Mouse (Mus musculus) megakaryocyte-erythroid progenitor cell, adult 5 weeks (primary cell): ENCODE data around the gene Ppef2. TPM values are rescaled to one million over a fixed set of nuclear protein-coding genes. Genes with fewer than 3 reads are reported as not detected.

ENCODE experiments used
- polyA plus RNA-seq: library from polyadenylated mRNA; stranded (reverse); fragments of >175 nt; gene quantifications from 2 replicates; pipeline ENCODE4 v1.2.3, GENCODE M21; 2012

Ppef2 gene
- 0.04 TPM in 1 of 2 replicates, not detected in the other for polyA plus RNA-seq

DNA sequence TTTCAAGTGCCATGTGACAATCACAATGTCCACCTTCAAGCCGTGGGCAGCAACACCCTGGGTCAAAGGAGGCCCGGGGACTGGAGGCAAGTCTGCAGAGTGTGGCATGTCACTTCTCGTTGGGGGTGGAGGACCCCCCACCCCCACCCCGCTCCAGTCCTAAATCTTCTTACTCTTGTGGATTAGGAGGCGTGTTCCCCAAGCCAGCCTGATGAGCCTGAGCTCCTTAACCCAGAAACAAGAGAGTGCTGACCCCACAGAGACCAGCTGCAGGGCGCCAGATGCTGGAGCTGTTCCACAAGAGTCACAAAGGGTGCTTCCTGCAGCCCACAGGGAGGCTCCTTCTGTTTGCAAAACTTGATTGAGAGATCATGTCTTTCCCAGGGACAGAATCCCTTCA, at the start of gene Ppef2:
Gene Ppef2 (minus strand): TSS at position 61 of the 400 bp plus-strand sequence.

DNA sequence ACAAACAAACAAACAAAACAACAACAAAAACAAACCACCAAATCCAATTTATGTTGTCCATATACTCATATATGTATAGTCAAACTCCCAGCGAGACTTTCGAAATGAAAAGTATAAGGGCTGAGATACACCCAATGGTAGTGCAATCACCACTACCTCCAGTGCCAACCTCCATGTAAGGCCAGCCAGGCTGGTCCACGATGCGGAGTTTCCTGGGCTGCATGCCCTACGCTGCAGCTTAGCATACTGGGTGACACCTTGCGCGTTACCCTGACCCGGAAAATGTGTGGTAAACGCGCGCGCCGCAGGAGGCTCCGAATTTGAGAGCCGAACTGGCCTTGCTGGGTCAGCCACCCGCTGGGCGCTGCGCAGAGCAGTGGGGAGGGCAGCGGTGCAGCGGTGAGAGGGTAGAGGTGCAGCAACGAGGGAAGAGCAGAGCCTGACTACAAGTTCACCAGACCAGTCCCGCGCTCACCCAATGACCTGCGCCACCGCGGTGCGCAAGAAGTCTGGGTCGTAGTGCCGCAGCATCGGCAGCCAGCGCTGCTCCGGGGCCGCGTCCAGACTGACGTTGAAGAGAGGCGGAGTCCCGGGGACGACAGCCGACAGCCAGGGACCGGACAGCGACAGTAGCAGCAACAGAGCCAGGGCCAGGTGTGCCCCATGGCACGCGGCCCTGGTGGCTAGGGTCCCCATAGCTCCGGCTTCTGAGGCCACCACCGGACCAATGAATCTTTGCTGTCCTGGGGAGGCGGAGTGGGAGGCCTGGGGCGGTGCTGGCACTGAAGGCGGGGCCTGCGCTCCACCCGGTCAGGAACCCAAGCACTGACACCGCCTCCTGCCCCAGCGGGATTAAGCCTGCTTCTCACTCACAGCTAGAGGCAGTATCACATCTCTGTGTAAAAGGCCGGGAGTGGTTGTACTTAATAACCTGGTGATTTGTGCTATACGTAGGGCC, 21.6 kb upstream of the Ppef2 start, which contains the start of gene Naaa:
Gene Naaa (minus strand): TSS at position 734 of the 958 bp plus-strand sequence.

DNA sequence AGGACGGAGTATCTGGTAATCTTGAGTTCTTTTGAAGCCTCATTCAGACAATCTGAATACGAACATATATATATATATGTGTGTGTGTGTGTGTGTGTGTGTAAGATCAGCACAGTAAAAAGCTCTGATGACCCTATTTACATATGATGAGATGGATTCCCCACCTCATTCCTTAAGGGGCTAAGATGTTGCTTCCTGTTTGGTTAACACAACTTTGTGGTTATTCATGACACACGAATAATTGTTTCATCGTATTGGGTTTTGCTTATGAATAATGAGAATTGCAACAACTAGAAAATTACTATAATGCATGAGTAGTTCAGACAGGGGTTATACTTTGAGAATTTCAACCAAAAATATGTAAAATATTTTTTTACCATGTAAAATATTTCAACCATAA, 40.8 kb downstream of the Ppef2 start, which contains the start of gene U90926:
Gene U90926 (minus strand): TSS at position 101 of the 400 bp plus-strand sequence.

Other genes starting within 250 kb of the Ppef2 start
- 0.01 and 0.07 TPM in 2 replicates for gene Cdkl2, start 212.4 kb downstream of the Ppef2 start, polyA plus RNA-seq
- gene G3bp2, start 172.6 kb downstream of the Ppef2 start, polyA plus RNA-seq, result 16.7 and 19.1 TPM in 2 replicates
- gene Uso1, start 118.3 kb downstream of the Ppef2 start, polyA plus RNA-seq, result 23.9 and 27.0 TPM in 2 replicates
- gene U90926, start 40.9 kb downstream of the Ppef2 start, polyA plus RNA-seq, result not detected in 2 replicates
- 11.6 and 14.2 TPM in 2 replicates for gene Naaa, start 21.9 kb upstream of the Ppef2 start, polyA plus RNA-seq
- gene Sdad1, start 54.2 kb upstream of the Ppef2 start, polyA plus RNA-seq, result 31.9 and 33.4 TPM in 2 replicates
- gene Cxcl9, start 71.8 kb upstream of the Ppef2 start, polyA plus RNA-seq, result 0.42 and 0.71 TPM in 2 replicates
- not detected in 2 replicates for gene Art3, start 75.5 kb upstream of the Ppef2 start, polyA plus RNA-seq
- gene Cxcl10, start 92.6 kb upstream of the Ppef2 start, polyA plus RNA-seq, result 3.6 and 4.4 TPM in 2 replicates
- gene Nup54, start 178.9 kb upstream of the Ppef2 start, polyA plus RNA-seq, result 13.2 and 13.7 TPM in 2 replicates